15 mouse cellular contexts compared by ENCODE assay signal in the genomic region with DNA sequence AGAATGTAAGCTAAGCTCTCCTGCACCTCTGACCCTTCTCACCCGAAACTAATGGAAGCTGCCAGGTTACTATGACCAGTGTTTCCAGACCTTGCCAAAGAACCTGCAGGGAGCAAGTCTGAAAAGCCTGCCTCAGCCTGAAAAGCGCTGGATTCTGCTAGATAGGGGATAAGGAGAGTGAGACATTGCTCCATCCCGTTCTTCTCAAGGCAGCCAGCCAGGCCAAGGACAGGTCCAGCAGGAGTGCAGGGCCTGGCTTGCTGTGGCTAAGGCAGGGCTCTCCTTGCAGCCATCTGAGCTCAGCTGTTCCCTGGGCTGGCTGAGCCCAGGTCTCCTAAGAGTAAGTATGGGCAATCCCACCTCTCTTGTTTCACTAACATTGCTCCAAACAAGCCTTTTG.
DNase-seq lines count a peak whose midpoint lies in the region; ATAC-seq lines count a peak whose summit lies in the region.
"Had no signal": no experiment of that assay in that cellular context is flagged by ENCODE, and none has a peak within 500 bp of the region (broad histone marks: within the 10 kb centered on the region; RNA-seq: fewer than 3 reads in every experiment).

No protein-coding gene starts in this region.

- DNase-seq in cerebellum, adult 11 months: peak; percentile 12
- no peak for DNase-seq in cerebellum, adult 8-10 months
- DNase-seq in adrenal gland, postnatal 10 days: peak; percentile 26
- peak; percentile 34 for DNase-seq in cerebellum, adult 9-11 months
- peak; percentile 38 to 52 for DNase-seq in heart, postnatal 14 days
- no peak for DNase-seq in lung, postnatal 25 days (ENCODE audit: low spot score)
- no peak for DNase-seq in lung, postnatal 10 days
- DNase-seq: forebrain, postnatal 0 days; gastrocnemius, postnatal 36 days; kidney, adult 9 months; kidney, postnatal 4 days; right cerebral cortex, adult 18-20 months; thymus, postnatal 36 days had no signal

- intact Hi-C loops in heart, postnatal 14 days (cut with DNase I): no loop called here

- no peak for ATAC-seq in megakaryocyte progenitor cell, adult 5-6 weeks (replicated peaks; ENCODE audit: poor library complexity)
- ATAC-seq: forebrain, postnatal 0 days; liver, embryonic 12.5 days had no signal

Comparison
In these comparisons a context has a peak if more than half of its experiments do, and no peak if none do; other contexts are left out.
1. DNase-seq: peak in cerebellum, adult 11 months (single experiment), adrenal gland, postnatal 10 days (single experiment), cerebellum, adult 9-11 months (single experiment) and heart, postnatal 14 days (2 of 2); none in cerebellum, adult 8-10 months (single experiment), lung, postnatal 25 days (single experiment) and lung, postnatal 10 days (single experiment).